Mouse (Mus musculus) R1 (cell line): ENCODE results near the gene Ankrd54.

Experiments used
- DNase-seq: peaks from one replicate; pipeline ENCODE4 v3.0.0-alpha.2; 2018; ENCODE audit warnings: low read depth, low spot score

The Ankrd54 gene

DNA sequence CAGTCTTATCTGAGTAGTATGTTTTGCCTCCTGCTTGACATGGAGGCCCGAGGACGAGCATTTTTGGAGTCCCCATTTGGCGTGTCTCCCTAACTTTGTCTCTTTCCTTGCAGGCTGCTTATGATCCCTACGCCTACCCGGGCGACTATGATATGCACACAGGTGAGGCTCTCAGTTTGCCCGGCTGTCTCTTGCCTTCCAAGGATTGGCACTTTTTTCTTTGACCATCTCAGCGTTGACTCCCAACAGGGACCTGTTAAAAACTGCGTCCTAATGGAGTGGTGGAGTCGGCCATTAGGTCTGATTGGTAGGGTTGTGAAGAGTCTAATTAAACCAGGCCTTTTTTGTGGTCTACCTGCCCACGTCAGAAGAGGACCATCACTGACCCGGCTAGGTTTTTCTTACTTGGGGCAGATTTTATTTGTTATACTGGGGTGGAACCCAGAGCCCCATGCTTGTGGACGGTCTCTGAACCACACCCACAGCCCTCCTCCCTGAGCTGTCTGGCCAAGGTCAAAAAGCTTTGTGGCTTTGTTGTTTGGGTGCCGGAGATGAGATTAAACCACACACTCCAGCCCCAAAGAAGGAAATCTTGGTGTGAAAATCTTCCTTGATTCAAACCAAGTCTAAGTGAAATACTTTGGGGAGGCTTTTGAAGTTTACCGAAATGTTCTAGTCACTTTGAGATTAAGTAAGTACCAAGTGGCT, 13.1 kb upstream of the Ankrd54 start:
- peak; percentile 63 for DNase-seq

DNA sequence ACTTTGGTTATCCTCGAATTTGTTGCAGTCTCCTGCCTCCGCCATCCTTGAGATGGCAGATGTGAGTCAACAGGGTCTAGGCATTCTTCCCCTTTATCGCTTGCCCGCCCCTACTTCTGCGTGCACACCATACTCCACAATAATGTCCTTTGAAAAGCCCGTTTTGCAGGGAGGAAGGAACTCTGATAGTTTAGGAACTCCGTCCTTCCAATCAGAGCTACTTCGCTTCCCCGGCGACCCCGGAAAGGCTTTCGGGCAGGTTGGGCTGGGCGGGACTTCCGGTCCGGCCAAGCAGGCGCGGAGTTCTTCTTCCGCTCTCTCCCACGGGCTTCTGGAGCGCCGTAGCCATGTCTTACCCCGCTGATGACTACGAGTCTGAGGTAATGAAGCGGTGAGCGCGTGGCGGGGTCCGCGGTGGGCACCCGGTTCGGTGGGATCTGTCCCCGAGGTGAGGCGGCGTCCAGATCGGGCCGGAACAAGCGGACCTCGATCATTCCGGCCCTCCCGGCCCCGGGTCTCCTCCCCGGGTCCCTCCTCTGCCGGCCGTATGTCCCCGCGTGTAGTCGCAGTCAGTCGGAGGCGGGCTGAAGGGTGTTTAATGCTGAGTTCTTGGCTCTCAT, 12.3 kb upstream of the Ankrd54 start, which contains the start of gene Eif3l:
Gene Eif3l (plus strand): TSS at position 267 of the 620 bp plus-strand sequence.
- DNase-seq, result peak; percentile 93

GRCm38 (mm10) chr15:79074446-79074845, 11.8 kb upstream of the Ankrd54 start:
- no peak for DNase-seq

DNA sequence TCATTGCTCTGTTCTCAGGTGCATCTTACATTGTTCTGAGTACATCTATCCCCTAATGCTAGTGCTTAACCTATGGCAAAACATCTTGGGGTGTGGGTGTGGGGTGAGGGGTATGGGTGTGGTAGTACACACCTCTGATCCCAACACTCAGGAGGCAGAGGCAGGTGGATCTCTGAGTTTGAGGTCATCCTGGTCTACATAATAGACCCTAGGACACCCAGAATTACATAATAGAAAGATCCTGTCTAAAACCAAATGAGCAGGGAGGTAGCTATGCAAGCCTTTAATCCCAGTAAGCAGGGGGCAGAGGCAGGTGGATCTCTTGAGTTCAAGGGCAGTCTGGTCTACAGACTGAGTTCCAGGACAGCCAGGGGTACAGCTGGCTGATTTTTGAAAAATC, 11.1 kb upstream of the Ankrd54 start:
- DNase-seq, result peak; percentile 62

DNA sequence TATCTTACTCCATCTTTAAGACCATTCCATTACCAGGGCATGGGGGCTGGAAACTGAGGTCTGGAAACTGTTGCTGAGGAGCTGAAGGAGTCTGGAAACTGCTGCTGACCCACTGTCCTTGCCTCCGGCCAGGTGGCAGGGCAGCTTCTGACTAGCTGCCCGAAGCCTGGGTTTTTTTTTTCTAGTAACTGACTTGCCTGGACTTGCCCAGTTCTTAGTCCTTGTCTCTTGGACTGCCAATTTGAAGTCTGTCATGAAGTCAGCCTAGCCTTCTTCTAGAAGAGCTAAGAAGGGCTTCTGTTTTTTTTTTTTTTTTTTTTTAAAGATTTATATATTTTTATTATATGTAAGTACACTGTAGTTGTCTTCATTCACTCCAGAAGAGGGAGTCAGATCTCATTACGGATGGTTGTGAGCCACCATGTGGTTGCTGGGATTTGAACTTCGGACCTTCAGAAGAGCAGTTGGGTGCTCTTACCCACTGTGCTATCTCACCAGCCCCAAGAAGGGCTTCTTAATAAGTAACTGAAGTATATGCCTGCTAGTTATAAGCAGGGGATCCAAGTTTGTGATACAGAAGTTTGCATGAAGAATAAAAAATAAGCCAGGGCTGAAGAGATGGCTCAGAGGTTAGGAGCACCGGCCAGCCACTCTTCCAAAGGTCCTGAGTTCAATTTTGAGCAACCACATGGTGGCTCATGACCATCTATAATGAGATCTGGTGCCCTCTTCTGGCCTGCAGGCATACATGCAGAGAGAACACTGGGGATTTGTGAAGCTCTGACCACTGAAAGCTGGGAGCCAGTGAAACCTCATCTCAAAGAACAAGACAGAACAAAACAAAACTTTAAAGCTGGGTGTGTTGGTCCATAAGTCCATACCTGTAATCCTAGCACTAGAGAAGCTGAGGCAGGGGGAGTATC, 8.7 kb upstream of the Ankrd54 start:
- DNase-seq, result peak; percentile 78

DNA sequence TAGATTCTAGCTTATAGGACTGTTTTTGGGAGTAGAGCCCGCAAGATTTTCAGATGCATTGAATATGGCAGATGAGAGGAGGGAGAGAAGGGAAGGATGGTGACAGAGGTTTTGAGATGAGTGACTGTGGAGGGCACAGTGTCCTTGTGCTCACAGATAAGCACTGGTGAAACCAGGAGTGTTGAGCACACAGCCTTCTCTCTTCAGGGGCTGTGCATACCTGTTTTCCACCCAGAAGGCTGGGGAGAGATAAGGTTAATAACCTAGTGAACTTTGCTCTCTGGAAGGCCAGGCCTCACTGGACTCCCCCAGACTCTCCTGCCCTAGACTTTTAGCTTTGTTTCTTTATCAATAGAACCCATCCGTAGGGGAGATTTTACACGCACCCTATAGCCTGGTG, 5.7 kb upstream of the Ankrd54 start:
- no peak for DNase-seq

GRCm38 (mm10) chr15:79067631-79068030, 4.9 kb upstream of the Ankrd54 start:
- no peak for DNase-seq

DNA sequence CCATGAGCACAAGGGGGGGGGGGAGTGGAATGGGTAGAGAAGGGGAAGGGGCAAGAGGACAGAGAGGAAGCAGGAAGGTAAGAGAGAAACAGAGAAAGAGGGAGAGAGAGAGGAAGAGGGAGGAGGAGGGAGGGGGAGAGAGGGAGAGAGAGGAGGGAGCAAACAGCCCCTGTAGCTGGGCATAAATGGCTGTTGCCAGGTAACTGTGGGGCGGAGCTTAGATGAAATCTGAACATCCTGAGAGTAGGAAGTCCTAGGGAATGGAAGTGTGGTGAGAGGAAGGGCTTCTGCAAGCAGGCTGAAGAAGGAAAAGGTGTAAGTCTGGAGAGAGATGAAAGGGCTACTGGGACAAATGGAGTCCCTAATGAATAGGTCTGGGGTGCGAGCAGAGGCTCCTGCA, 3.6 kb upstream of the Ankrd54 start:
- peak; percentile 79 for DNase-seq

- DNase-seq, result peak; percentile 73
Observed at GRCm38 (mm10) chr15:79065086-79065770, 2.5 kb upstream of the Ankrd54 start.

GRCm38 (mm10) chr15:79063160-79063740, 557 bp upstream of the Ankrd54 start:
- no peak for DNase-seq

DNA sequence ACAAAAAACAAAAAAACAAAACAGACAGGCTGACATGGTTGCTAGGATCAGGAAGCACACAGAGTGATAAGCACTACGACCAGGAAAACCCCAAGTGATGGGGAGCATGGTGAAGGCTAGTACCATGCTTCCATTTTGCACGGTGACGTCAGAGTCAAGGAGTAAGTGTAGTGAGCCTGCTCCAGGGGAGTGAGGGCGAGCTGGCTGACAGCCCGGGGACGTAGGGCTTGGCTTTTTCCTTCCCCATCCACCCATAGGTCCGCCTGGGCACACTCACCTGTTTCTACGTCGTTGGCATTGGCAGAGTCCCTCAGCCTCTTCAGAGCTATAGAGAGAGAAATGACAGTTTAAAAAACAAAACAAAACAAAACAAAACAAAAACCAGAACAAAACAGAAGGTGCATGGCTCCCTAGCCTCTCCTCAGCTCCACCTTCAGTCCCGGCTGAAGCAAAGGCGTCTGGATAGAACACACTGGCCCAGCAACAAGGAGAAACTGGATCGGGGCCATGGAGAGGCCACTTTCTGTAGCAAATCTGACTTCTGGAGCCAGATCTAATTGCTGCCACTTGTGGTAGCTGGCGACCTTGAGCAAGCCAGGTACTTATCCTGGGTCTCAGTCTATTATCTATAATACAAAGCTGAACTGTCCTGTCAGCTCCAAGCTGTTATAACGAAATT, 1.7 kb downstream of the Ankrd54 start:
- no peak for DNase-seq

DNA sequence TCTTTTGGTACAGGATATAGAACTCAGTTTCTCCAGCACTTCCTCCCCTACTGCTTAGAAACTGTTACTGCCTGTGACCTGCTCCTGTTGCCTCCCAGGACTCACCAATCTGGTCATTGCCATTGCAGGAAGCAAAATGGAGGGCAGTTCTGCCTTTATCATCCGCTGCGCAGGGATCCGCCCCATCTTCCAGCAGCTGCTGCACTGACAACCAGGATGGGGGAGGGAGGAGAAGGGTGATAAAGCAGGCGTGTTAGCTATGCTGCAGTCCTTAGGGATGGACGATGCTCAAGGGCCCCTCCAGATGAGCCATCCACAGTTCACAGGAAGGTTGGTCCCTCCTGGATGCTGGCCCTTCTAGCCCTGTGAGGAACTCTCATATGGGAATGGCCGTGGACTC, 4.8 kb downstream of the Ankrd54 start:
- DNase-seq, result no peak

GRCm38 (mm10) chr15:79056601-79057000, 6.1 kb downstream of the Ankrd54 start:
- no peak for DNase-seq

DNA sequence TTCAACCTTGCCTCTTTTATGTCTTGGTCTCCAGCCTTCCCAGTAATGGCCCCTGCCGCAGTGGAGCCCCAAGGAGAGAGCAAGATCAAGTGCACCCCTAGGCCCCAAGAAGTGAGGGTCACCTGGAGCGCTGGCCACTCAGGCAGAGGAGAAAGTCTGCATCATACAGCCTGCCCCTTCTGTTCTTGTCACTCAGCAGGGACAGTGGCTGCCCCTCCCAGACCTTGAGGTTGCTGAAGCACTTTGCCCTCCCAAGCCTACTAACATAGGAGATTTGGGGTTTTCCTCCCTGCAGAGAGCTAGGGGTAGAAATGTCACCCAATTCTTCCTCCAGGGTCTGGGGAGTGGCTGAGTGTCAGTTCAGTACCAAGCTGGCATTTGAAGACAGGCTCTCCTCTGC, 10.3 kb downstream of the Ankrd54 start:
- no peak for DNase-seq

DNA sequence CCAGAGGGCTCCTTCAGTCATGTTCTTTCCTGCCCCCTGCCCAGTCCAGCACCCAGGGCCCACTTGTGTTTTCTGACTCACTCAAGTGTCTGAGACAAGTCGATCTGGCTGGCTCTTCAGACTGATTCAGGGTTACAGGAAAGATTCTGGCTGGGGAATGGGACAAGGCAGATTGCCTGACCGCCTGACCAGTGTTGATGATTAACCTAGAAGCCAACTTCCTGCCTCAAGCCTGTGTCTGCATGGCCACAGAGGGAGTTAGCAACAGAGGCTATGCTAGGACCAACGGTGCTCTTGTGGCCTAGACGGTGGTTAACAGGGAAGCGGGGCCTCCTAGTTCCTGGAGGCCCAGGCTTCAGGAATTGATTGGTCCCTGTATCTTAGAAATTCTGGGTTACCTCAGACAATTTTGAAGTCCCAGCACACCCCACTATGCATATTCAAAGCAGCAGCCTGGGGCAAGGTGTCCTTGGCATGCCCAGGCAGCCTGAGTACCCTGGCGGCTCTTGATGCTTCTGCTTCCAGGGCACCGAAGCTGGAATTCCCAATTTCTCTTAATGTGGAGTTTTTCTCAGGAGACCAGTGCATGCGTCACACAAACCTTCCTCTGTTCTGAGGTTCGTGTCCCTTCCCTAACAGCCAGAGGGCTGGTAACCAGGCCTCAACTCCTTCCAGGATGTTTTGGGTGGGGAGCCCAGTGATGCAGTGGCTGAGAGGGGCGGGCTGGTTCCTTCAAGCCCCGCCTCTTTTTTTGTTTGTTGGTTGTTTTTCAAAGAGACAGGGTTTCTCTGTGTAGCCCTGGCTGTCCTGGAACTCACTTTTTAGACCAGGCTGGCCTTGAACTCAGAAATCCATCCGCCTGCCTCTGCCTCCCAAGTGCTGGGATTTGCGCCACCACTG, 11.0 kb downstream of the Ankrd54 start:
- DNase-seq, result peak; percentile 41

GRCm38 (mm10) chr15:79050964-79051363, 11.7 kb downstream of the Ankrd54 start:
- no peak for DNase-seq

- DNase-seq, result no peak
Observed at GRCm38 (mm10) chr15:79050160-79050845, 12.4 kb downstream of the Ankrd54 start.

DNA sequence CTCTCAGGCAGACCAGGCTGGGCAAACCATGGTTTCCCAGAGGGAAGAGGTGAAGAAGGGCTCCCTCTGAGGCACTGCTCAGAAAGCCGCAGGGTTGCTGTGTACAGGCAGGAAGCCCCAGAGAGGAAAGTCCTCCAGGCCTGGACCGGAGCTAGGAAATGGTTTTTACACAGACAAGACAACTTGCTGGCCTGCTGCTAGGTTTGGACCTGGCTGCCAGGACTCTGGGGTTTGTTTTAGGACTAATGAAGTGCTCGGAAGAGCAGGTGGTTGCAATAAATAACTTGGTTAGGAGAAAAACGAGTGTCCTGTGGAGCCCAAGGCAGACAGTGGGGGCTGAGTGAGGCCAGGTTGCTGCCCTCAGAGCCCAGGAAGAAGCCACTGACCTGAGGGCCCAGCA, 14.5 kb downstream of the Ankrd54 start:
- no peak for DNase-seq

DNA sequence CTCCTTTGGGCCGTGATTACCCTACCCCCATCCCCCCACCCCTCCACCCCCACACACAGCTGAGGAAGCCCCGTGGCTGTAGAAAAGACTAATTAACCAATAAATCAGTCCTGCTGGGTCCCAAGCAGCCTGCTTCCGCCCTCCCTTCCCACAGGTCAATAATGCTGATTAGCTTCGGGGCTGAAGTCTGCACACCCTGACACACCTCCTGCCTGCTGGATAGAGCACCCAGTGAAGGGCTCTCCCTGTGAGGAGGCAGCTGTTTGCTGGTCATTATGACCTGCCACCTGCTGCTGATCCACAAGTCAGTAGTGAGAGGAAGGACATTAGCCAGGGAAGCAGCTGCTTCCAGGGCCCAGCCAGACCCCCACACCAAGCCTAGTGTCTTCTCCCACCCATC, 17.9 kb downstream of the Ankrd54 start:
- no peak for DNase-seq
